Mouse (Mus musculus) small intestine, adult 2 months (tissue): ENCODE data around the gene Sdk2. TPM values are rescaled to one million over a fixed set of nuclear protein-coding genes. Genes with fewer than 3 reads are reported as not detected.

Experiments used
- H3K27ac ChIP-seq: fragments of 200-500 bp; 2 replicates; pipeline ENCODE4 v1.5.1; 2012; ENCODE audit warnings: low read depth, low read length, control low read depth, inconsistent platforms; ENCODE audit not compliant: insufficient read depth
- H3K27me3 ChIP-seq: fragments of 200-500 bp; 2 replicates; pipeline ENCODE4 v1.6.1; 2012; ENCODE audit warnings: mild to moderate bottlenecking, moderate library complexity, low read length, inconsistent platforms; ENCODE audit not compliant: control insufficient read depth, insufficient read depth
- H3K36me3 ChIP-seq: fragments of 200-500 bp; 2 replicates; pipeline ENCODE4 v1.6.1; 2012; ENCODE audit warnings: mild to moderate bottlenecking, low read length, control low read depth, inconsistent platforms; ENCODE audit not compliant: control insufficient read depth, insufficient read depth
- H3K4me1 ChIP-seq: fragments of 200-500 bp; 2 replicates; pipeline ENCODE4 v1.6.1; 2012; ENCODE audit warnings: low read length, inconsistent platforms, mixed read lengths; ENCODE audit not compliant: control insufficient read depth, insufficient read depth, insufficient read length
- H3K4me3 ChIP-seq: fragments of 200-500 bp; 2 replicates; pipeline ENCODE4 v1.5.1; 2012; ENCODE audit warnings: low read depth, mild to moderate bottlenecking, control low read depth, inconsistent platforms, low read length, moderate library complexity
- CTCF ChIP-seq: fragments of 200-500 bp; IDR thresholded peaks from 2 replicates; pipeline ENCODE4 v1.5.1; 2012; ENCODE audit warnings: low read depth, mild to moderate bottlenecking, control low read depth, inconsistent platforms, low read length, moderate library complexity, mixed read lengths; ENCODE audit not compliant: insufficient replicate concordance, insufficient read length; ENCODE audit errors: extremely low read depth
- POLR2A ChIP-seq: fragments of 200-500 bp; IDR thresholded peaks from 2 replicates; pipeline ENCODE4 v1.6.1; 2012; ENCODE audit warnings: low read depth, mild to moderate bottlenecking, control low read depth, inconsistent platforms, low read length, moderate library complexity
- WGBS: fragments of 180-500 bp; shearing (Covaris S2); methylation state at CpG from one replicate; pipeline ENCODE4 v1.1.7; 2018; 5-methylcytosine and 5-hydroxymethylcytosine counted together
- polyA plus RNA-seq: library from polyadenylated mRNA; depleted of rRNA; stranded (reverse); fragments of >200 nt; gene quantifications from 2 replicates; pipeline ENCODE4 v1.2.3, GENCODE M21; 2012

The Sdk2 gene
- polyA plus RNA-seq, 1 experiment = 0.81 TPM

DNA sequence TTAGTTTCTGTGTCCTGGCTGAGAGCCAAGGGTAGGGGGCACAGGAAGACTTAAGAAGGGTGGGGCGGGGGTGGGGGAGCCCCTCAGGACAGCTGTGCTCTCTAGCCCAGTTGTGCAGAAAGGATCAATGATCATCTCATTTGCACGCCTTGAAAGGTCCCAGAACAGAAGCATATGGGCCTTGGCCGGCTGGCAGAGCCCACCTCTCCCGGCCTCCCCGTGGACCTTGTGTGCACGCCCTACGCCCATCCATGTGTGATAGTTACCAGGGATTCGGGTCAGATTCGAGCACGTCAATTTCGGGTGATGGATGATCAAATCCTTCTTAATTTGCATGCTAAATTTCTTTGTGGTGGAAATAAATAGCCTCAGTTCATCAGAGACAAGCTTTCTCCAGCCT, 136.7 kb downstream of the Sdk2 start:
- no peak for TF ChIP-seq CTCF
- no peak for TF ChIP-seq POLR2A
- WGBS = 83% methylated on average over 11 of the region's 11 CpGs
- H3K4me3 ChIP-seq = no peak overlapping the region
- no peaks in the 10 kb centered on the region for H3K27me3 ChIP-seq
- no peaks in the 10 kb centered on the region for H3K4me1 ChIP-seq
- no peak overlapping the region for H3K27ac ChIP-seq
- H3K36me3 ChIP-seq = no peaks in the 10 kb centered on the region

DNA sequence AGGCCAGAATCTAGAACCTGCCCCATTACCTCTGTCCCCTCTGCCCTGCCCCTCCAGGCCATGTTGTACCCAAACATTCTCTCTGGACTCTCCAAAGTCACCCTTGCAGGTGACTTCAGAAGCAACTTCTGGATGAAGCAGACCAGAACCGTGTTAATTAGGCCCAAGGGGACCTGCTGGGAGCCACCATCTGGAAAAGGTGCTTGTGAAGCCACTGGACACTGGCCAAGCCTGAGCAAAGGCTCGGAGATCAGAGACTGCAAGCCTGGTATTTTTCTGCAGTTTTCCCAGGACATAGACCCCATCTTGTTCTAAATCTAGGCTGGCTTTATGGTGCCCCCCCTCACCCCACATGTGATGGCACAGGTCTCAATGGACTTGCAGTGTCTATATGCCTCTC, 138.0 kb downstream of the Sdk2 start:
- no peaks in the 10 kb centered on the region for H3K36me3 ChIP-seq
- H3K4me1 ChIP-seq = no peaks in the 10 kb centered on the region
- 69% methylated on average over 2 of the region's 2 CpGs for WGBS
- no peak for TF ChIP-seq CTCF
- no peak for TF ChIP-seq POLR2A
- H3K27me3 ChIP-seq = no peaks in the 10 kb centered on the region
- no peak overlapping the region for H3K4me3 ChIP-seq
- H3K27ac ChIP-seq = no peak overlapping the region

DNA sequence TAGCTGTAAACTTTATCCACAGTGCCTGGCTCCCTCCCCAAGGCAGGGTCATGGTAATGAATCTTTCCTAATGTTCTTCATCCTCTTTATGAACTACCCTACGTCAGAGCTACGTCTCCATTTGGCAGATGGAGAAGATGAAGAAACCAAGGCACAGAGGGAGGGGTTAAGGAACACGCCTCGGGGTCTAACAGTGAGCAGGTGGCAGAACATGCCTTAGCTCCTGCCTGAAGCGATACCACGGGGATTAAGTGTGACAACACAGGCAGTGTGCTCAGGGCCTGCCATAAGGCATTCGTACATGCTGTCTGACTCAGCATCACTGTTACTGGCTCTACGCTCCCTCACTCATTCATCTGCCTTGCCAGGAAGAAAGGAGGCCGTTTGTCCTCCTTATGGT, 138.6 kb downstream of the Sdk2 start:
- Histone ChIP-seq H3K4me3 (no peak overlapping the region), H3K27ac (no peak overlapping the region), H3K36me3 (no peaks in the 10 kb centered on the region), H3K27me3 (no peaks in the 10 kb centered on the region), H3K4me1 (no peaks in the 10 kb centered on the region)
- 78% methylated on average over 9 of the region's 9 CpGs for WGBS
- no peak for TF ChIP-seq CTCF
- no peak for TF ChIP-seq POLR2A

DNA sequence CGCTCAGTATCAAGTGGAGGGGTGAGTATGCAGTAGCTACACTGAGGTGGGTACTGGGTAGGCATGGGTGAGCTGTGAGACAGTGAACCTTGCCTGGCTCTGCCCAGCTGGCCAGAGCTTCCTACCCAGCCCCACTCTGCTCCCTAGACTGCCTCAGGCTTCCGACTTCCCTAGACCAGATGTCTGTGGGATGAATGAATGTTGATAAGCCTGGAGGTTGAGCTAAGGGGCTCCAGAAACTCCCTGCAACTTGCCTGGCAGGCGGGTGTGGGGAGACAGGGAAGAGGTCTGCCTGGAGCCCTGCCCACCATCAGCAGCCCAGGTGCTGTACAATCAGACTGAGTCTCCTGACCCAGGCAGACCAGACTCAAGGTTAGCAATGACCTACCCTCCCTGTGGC, 139.0 kb downstream of the Sdk2 start:
- Histone ChIP-seq H3K4me3 (no peak overlapping the region), H3K36me3 (no peaks in the 10 kb centered on the region), H3K27me3 (no peaks in the 10 kb centered on the region), H3K4me1 (no peaks in the 10 kb centered on the region), H3K27ac (no peak overlapping the region)
- 64% methylated on average over 3 of the region's 3 CpGs for WGBS
- TF ChIP-seq POLR2A = no peak

DNA sequence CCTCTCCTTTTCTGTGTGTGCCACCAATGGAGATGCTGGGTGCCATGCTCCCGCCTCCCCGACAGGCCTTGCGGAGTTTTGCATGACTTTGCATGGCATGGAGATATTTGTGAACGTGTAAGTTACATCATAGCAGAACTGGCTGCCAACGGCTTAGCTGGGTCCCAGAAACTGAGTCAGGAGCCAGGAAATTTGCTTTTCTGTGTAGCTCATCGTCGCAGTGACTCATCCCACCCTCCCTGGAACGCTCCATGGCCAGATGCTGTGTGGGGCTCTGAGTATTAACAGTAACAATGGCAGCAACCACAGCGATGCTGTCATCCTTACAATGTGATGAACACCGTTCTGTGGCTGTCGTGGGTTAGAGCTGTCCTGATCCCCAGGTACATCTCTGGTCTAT, 139.6 kb downstream of the Sdk2 start:
- no peak for TF ChIP-seq CTCF
- TF ChIP-seq POLR2A = no peak
- no peak overlapping the region for H3K27ac ChIP-seq
- no peaks in the 10 kb centered on the region for H3K27me3 ChIP-seq
- no peaks in the 10 kb centered on the region for H3K4me1 ChIP-seq
- no peak overlapping the region for H3K4me3 ChIP-seq
- H3K36me3 ChIP-seq = no peaks in the 10 kb centered on the region
- WGBS = 79% methylated on average over 11 of the region's 11 CpGs

DNA sequence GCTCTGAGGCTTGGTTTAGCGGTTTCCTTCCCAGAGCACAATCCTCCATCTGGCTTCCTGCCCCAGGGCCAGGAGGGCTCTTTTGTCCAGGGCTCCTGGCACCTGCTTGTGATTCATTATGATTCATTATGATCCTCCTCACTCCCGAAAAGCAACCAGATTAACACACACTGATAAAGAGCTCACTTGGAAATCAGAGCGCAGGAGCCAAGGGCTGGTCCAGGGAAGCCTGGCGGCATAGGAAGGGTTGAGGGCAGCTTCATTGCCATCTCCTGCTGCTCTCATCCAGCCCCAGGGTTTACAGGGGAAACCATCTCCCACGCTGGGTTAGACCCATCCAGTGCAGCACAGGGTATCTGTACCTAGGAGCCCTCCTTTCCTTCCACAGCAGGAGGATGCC, 143.7 kb downstream of the Sdk2 start:
- no peak overlapping the region for H3K4me3 ChIP-seq
- H3K36me3 ChIP-seq = no peaks in the 10 kb centered on the region
- H3K27me3 ChIP-seq = no peaks in the 10 kb centered on the region
- H3K4me1 ChIP-seq = no peaks in the 10 kb centered on the region
- TF ChIP-seq CTCF (no peak), POLR2A (no peak)
- no peak overlapping the region for H3K27ac ChIP-seq
- WGBS = 60% methylated on average over 5 of the region's 5 CpGs

DNA sequence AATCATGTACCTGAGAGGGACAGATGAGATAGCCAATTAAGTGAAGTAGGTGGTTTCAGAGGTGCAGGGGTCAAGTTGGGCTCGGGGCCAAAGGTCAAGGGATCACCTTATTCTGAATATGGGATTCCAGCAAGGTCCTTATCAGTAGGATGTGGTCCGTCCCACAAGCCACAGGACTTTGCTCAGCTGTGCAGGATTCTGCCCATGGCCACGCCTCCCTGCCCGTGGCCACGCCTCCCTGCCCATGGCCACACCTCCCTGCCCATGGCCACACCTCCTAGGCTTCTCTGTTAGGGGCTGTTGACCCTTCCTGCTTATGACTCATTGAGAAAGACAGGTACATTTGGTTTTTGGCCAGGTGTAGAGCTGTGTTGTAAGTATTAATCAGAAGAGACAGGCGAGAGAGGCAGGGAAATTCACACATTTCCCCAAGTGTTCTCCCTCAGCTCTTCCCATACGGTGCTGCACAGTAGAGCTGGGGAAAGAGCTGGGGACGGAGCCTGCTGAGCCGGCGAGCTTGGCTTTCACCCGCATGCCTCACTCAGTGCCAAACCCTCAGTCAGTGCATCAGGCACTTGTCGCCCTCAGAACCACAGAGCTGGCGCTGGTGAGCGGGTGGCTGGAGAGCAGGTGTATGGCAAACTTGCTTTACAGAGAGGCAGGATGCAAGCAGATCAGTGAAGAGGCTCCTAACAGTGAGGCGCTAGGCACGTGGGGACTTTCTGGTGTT, 163.6 kb downstream of the Sdk2 start:
- 67% methylated on average over 16 of the region's 16 CpGs for WGBS
- H3K4me1 ChIP-seq = no peaks in the 10 kb centered on the region

More for the DNA sequence above, 163.6 kb downstream of the Sdk2 start:
- Histone ChIP-seq H3K27me3 (no peaks in the 10 kb centered on the region), H3K27ac (no peak overlapping the region), H3K4me3 (no peak overlapping the region), H3K36me3 (no peaks in the 10 kb centered on the region)
- TF ChIP-seq CTCF (no peak), POLR2A (no peak)
